14 mouse cellular contexts compared by ENCODE assay signal in genomic region chr17:84384661-84385060, GRCm38 (mm10).
DNase-seq lines count a peak whose midpoint lies in the region; ATAC-seq and TF ChIP-seq lines count a peak whose summit lies in the region.
"Had no signal": no experiment of that assay in that cellular context is flagged by ENCODE, and none has a peak within 500 bp of the region (broad histone marks: within the 10 kb centered on the region; RNA-seq: fewer than 3 reads in every experiment).

No protein-coding gene starts in this region.

- no peak overlapping the region for H3K9ac ChIP-seq in lung, postnatal 0 days (replicated peaks; ENCODE audit: low read depth)
- H3K9ac ChIP-seq in stomach, postnatal 0 days (ENCODE audit: low read length): no peak overlapping the region
- H3K9ac ChIP-seq: heart, embryonic 13.5 days; limb, embryonic 12.5 days had no signal

- H3K27me3 ChIP-seq in lung, postnatal 0 days (replicated peaks; ENCODE audit: insufficient read depth, low read length): no peaks in the 10 kb centered on the region
- no peaks in the 10 kb centered on the region for H3K27me3 ChIP-seq in stomach, postnatal 0 days (ENCODE audit: control insufficient read depth, insufficient read depth, low read length)
- H3K27me3 ChIP-seq: heart, embryonic 13.5 days; limb, embryonic 12.5 days had no signal

- DNase-seq in heart, adult 11 months: peak; percentile 24
- no peak for DNase-seq in heart, adult 8-10 months (ENCODE audit: low spot score)
- no peak for DNase-seq in lung, postnatal 0 days (ENCODE audit: low spot score)
- DNase-seq in lung, postnatal 4 days: no peak
- peak; percentile 42 for DNase-seq in T-cell, adult 2 months (ENCODE audit: low spot score)
- no peak for DNase-seq in stomach, postnatal 0 days (ENCODE audit: low spot score)
- DNase-seq in left cerebral cortex, adult 9 months (ENCODE audit: low spot score in 2 of 2): no peak
- no peak for DNase-seq in adrenal gland, adult 8-10 months
- DNase-seq: cerebellum, adult 18-20 months; kidney, adult 18-20 months had no signal

- H3K4me3 ChIP-seq in lung, postnatal 0 days (ENCODE audit: low read depth, low read length): no peak overlapping the region
- no peak overlapping the region for H3K4me3 ChIP-seq in stomach, postnatal 0 days (ENCODE audit: low read depth, low read length)
- H3K4me3 ChIP-seq: forebrain, embryonic 10.5 days; heart, embryonic 13.5 days; limb, embryonic 12.5 days had no signal

- no peak overlapping the region for H3K4me2 ChIP-seq in lung, postnatal 0 days (replicated peaks; ENCODE audit: low read depth, low read length)
- no peak overlapping the region for H3K4me2 ChIP-seq in stomach, postnatal 0 days (replicated peaks; ENCODE audit: low read depth)
- H3K4me2 ChIP-seq: heart, embryonic 13.5 days; limb, embryonic 12.5 days; midbrain, embryonic 11.5 days had no signal

- H3K27ac ChIP-seq in lung, postnatal 0 days (ENCODE audit: low read length): no peak overlapping the region
- H3K27ac ChIP-seq in stomach, postnatal 0 days (replicated peaks): no peak overlapping the region
- H3K27ac ChIP-seq: forebrain, embryonic 10.5 days; heart, embryonic 13.5 days; limb, embryonic 12.5 days had no signal

- TF ChIP-seq CTCF in lung, postnatal 0 days (IDR thresholded peaks at IDR 0.05): peak; percentile 60
- peak; percentile 65 for TF ChIP-seq CTCF in stomach, postnatal 0 days (IDR thresholded peaks at IDR 0.05; ENCODE audit: low read depth)

- no peaks in the 10 kb centered on the region for H3K9me3 ChIP-seq in lung, postnatal 0 days (ENCODE audit: low read length)
- no peaks in the 10 kb centered on the region for H3K9me3 ChIP-seq in stomach, postnatal 0 days (ENCODE audit: control insufficient read depth, low read length)
- H3K9me3 ChIP-seq: heart, embryonic 13.5 days had no signal

- no peaks in the 10 kb centered on the region for H3K4me1 ChIP-seq in lung, postnatal 0 days (ENCODE audit: insufficient read depth, low read depth, low read length)
- no peaks in the 10 kb centered on the region for H3K4me1 ChIP-seq in stomach, postnatal 0 days (replicated peaks; ENCODE audit: control insufficient read depth, insufficient read depth)
- H3K4me1 ChIP-seq: forebrain, embryonic 10.5 days; heart, embryonic 13.5 days had no signal

- 0 out of 2 replicates have a peak, but pooled peaks cover 4% of the 10 kb centered on the region for H3K36me3 ChIP-seq in lung, postnatal 0 days (ENCODE audit: insufficient read depth, low read length)
- H3K36me3 ChIP-seq in stomach, postnatal 0 days (ENCODE audit: control insufficient read depth, insufficient read depth, low read length): no peaks in the 10 kb centered on the region; the same call in 1 of the 2 replicates

- no peak for ATAC-seq in lung, postnatal 0 days
- ATAC-seq in stomach, postnatal 0 days (ENCODE audit: low FRiP score, low TSS enrichment): no peak

- no peak for TF ChIP-seq EP300 in lung, postnatal 0 days (IDR thresholded peaks at IDR 0.05)
- TF ChIP-seq EP300 in stomach, postnatal 0 days (optimal IDR thresholded peaks at IDR 0.05): no peak

Comparison
In these comparisons a context has a peak if more than half of its experiments do, and no peak if none do; other contexts are left out.
1. DNase-seq: peak in heart, adult 11 months (single experiment) and T-cell, adult 2 months (single experiment); none in heart, adult 8-10 months (single experiment), lung, postnatal 0 days (single experiment), lung, postnatal 4 days (0 of 2), stomach, postnatal 0 days (single experiment), left cerebral cortex, adult 9 months (0 of 2) and adrenal gland, adult 8-10 months (single experiment).